Mouse (Mus musculus): Measurements from ENCODE around the gene Zfp467.

- TF ChIP-seq CTCF (IDR thresholded peaks at IDR 0.05; ENCODE audit: low read depth, low read length) (no peak), POLR2A (IDR thresholded peaks at IDR 0.05; ENCODE audit: borderline replicate concordance, low read depth, low read length) (no peak)
These were observed 48.3 kb downstream of the Zfp467 start for GRCm38 (mm10) chr6:48397336-48397735.
